Mouse (Mus musculus): ENCODE measurements around the gene Mbnl2.

- TF ChIP-seq CTCF (IDR thresholded peaks at IDR 0.05; ENCODE audit: low read depth, low read length) (no peak), GATA1 (IDR thresholded peaks at IDR 0.05; ENCODE audit: borderline replicate concordance, low read length) (no peak), GATA2 (IDR thresholded peaks at IDR 0.05; ENCODE audit: borderline replicate concordance, low read depth, low read length) (no peak), POLR2AphosphoS5 (IDR thresholded peaks at IDR 0.05; ENCODE audit: insufficient replicate concordance, low read depth, low read length) (no peak), TAL1 (conservative IDR thresholded peaks at IDR 0.05; ENCODE audit: low read depth, low read length) (no peak)
These were observed 60.9 kb downstream of the Mbnl2 start for GRCm38 (mm10) chr14:120336380-120336779.

Data from G1E (cell line).